Mouse (Mus musculus) midbrain, embryonic 16.5 days (tissue): ENCODE results near the gene Scrn3. TPM values are rescaled to one million over a fixed set of nuclear protein-coding genes. Genes with fewer than 3 reads are reported as not detected.

Source experiments
- ATAC-seq: fragments of 200-750 bp; cut with Nextera tagmentation; 2 replicates; pipeline ENCODE4 v1.8.0; 2017; ENCODE audit warnings: moderate TSS enrichment
- H3K27ac ChIP-seq: fragments of 300-500 bp; sonication (generic); 2 replicates; pipeline ENCODE4 v1.5.1; 2014; ENCODE audit warnings: mild to moderate bottlenecking, low read length, mixed read lengths
- H3K27me3 ChIP-seq: fragments of 300-500 bp; sonication (generic); 2 replicates; pipeline ENCODE4 v1.6.1; 2014; ENCODE audit warnings: low read depth, low read length, mixed read lengths; ENCODE audit not compliant: control insufficient read depth, insufficient read depth
- H3K36me3 ChIP-seq: fragments of 300-500 bp; sonication (generic); 2 replicates; pipeline ENCODE4 v1.6.1; 2014; ENCODE audit warnings: mild to moderate bottlenecking, low read length, moderate library complexity, mixed read lengths; ENCODE audit not compliant: control insufficient read depth, insufficient read depth
- H3K4me1 ChIP-seq: fragments of 300-500 bp; sonication (generic); 2 replicates; pipeline ENCODE4 v1.6.1; 2014; ENCODE audit warnings: mild to moderate bottlenecking, low read length, mixed read lengths; ENCODE audit not compliant: control insufficient read depth, insufficient read depth
- H3K4me2 ChIP-seq: fragments of 300-500 bp; sonication (generic); 2 replicates; pipeline ENCODE4 v1.6.1; 2014; ENCODE audit warnings: mild to moderate bottlenecking, low read length, mixed read lengths
- H3K4me3 ChIP-seq: fragments of 300-500 bp; sonication (generic); 2 replicates; pipeline ENCODE4 v1.5.1; 2014; ENCODE audit warnings: low read depth, mild to moderate bottlenecking, low read length, moderate library complexity, mixed read lengths
- H3K9ac ChIP-seq: fragments of 300-500 bp; sonication (generic); 2 replicates; pipeline ENCODE4 v1.6.1; 2014; ENCODE audit warnings: low read depth, low read length, mixed read lengths
- H3K9me3 ChIP-seq: fragments of 300-500 bp; sonication (generic); replicated peaks from 2 replicates; pipeline ENCODE4 v1.6.1; 2014; ENCODE audit warnings: mild to moderate bottlenecking, low read length, mixed read lengths; ENCODE audit not compliant: control insufficient read depth, poor library complexity, severe bottlenecking
- WGBS: fragments of 180-500 bp; shearing (Covaris S2); extraction: QIAGEN DNeasy Blood & Tissue Kit; methylation state at CpG from one replicate; pipeline ENCODE4 v1.1.7; 2014; 5-methylcytosine and 5-hydroxymethylcytosine counted together
- polyA plus RNA-seq: library from polyadenylated mRNA; unstranded; fragments of >200 nt; fragmentation: Nextera tagmentation; extraction: Ambion mirVana; gene quantifications from 2 replicates; pipeline ENCODE4 v1.2.1, GENCODE M21; 2015

The Scrn3 gene
- polyA plus RNA-seq, 1 experiment from 2014 or later: 6.7 TPM

DNA sequence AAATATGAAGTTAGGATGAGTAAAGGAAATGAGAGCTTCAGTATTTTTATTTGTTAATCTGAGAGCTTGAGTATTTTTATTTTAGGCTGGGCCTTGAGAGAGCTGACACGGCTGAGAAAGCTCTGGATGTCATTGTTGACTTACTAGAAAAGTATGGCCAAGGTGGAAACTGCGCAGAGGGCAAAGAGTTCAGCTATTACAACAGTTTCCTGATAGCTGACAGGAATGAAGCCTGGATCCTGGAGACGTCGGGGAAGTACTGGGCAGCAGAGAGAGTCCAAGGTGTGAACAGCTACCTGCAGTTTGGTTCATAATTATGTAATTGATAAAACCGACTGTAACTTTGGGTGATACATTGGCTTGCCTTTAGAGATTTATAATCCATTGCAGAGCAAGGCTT, 6.8 kb downstream of the Scrn3 start:
- Histone ChIP-seq H3K4me1 (no peaks in the 10 kb centered on the region), H3K27ac (no peak overlapping the region), H3K9me3 (no peaks in the 10 kb centered on the region), H3K9ac (no peak overlapping the region), H3K4me3 (no peak overlapping the region), H3K36me3 (no peaks in the 10 kb centered on the region), H3K27me3 (no peaks in the 10 kb centered on the region), H3K4me2 (no peak overlapping the region)
- 92% methylated on average over 5 of the region's 5 CpGs for whole genome bisulfite sequencing
- no peak for ATAC-seq

- no peaks in the 10 kb centered on the region for H3K27me3 ChIP-seq
- H3K27ac ChIP-seq: no peak overlapping the region
- H3K36me3 ChIP-seq: no peaks in the 10 kb centered on the region
- 68% methylated on average over 12 of the region's 12 CpGs for WGBS
- no peak for ATAC-seq
- H3K4me1 ChIP-seq: no peaks in the 10 kb centered on the region
- H3K9ac ChIP-seq: no peak overlapping the region
- no peaks in the 10 kb centered on the region for H3K9me3 ChIP-seq
- no peak overlapping the region for H3K4me3 ChIP-seq
- no peak overlapping the region for H3K4me2 ChIP-seq
These were observed 10.6 kb downstream of the Scrn3 start for GRCm38 (mm10) chr2:73322991-73323390.

GRCm38 (mm10) chr2:73325871-73326270, 13.5 kb downstream of the Scrn3 start:
- ATAC-seq: no peak

DNA sequence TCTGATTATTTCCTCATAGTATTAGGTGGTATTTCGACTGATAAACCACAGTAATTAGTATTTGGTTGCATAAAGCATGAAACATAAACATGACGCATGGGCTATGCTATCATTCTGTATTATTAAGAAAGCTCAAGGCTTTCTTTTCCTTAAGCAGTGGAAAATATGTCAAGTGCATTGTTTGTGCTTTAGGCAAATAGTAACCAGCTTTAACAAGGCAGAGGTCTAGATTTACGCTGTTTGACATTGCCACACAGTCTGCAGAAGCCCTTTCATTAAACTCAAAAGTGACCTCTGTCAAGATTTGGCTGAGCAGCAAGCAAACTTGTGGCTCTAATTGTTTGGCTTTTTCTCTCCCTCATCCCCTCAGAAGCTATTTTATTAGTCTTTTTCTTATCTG, 23.5 kb downstream of the Scrn3 start:
- 92% methylated on average over 3 of the region's 3 CpGs for WGBS
- no peaks in the 10 kb centered on the region for H3K27me3 ChIP-seq
- H3K36me3 ChIP-seq: no peaks in the 10 kb centered on the region
- H3K9ac ChIP-seq: no peak overlapping the region
- H3K9me3 ChIP-seq: no peaks in the 10 kb centered on the region
- no peaks in the 10 kb centered on the region for H3K4me1 ChIP-seq
- no peak overlapping the region for H3K27ac ChIP-seq
- H3K4me2 ChIP-seq: no peak overlapping the region
- ATAC-seq: no peak
- no peak overlapping the region for H3K4me3 ChIP-seq

More at GRCm38 (mm10) chr2:73325871-73326270, 13.5 kb downstream of the Scrn3 start:
- no peak overlapping the region for H3K27ac ChIP-seq
- H3K4me2 ChIP-seq: no peak overlapping the region
- H3K4me1 ChIP-seq: no peaks in the 10 kb centered on the region
- no peak overlapping the region for H3K9ac ChIP-seq
- no peaks in the 10 kb centered on the region for H3K36me3 ChIP-seq
- 84% methylated on average over 5 of the region's 5 CpGs for WGBS
- no peaks in the 10 kb centered on the region for H3K27me3 ChIP-seq
- H3K9me3 ChIP-seq: no peaks in the 10 kb centered on the region
- no peak overlapping the region for H3K4me3 ChIP-seq

DNA sequence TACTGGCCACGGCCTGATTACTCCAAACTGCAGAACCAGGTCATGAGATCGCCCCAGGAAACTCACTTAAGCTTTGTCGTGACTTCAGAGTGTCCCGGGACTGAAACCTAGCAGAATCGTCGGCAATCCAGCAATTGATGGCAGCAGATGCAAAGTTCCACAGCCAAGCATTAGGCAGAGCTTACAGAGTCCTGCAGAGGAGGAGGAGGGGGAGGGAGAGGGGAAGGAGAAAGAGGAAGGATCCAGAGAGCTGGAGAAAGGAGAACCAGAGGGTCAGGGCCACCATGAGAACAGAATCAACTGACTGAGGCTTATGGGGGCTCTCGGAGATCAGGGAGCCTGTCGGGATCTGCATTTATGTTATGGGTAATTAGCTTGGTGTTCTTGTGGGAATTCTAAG, 26.0 kb downstream of the Scrn3 start:
- H3K36me3 ChIP-seq: no peaks in the 10 kb centered on the region
- H3K4me2 ChIP-seq: no peak overlapping the region
- no peaks in the 10 kb centered on the region for H3K9me3 ChIP-seq
- H3K4me1 ChIP-seq: no peaks in the 10 kb centered on the region
- no peaks in the 10 kb centered on the region for H3K27me3 ChIP-seq
- no peak for ATAC-seq
- no peak overlapping the region for H3K27ac ChIP-seq
- H3K9ac ChIP-seq: no peak overlapping the region
- H3K4me3 ChIP-seq: no peak overlapping the region
- 85% methylated on average over 8 of the region's 8 CpGs for WGBS

DNA sequence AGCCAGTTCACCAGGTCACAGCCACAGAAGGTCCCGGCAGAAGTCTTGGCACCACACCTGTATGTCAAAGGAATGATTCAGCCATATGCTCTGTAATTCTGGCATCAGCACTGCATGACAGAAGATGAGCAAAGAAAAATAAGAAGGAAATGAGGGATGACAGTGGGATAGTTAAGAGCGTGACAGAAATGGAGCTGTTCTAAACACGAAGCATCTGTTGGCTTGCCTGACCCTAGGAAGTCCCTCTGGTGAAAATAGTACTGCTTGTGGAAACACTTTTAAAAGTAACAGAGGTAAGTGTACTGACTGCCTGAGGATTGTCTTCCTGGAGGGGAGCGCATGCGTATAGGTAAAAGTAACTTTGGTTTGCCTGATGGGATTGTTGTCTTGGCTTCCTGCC, 31.3 kb downstream of the Scrn3 start:
- Histone ChIP-seq H3K27ac (no peak overlapping the region), H3K4me2 (no peak overlapping the region), H3K36me3 (no peaks in the 10 kb centered on the region), H3K4me3 (no peak overlapping the region), H3K9me3 (no peaks in the 10 kb centered on the region), H3K27me3 (no peaks in the 10 kb centered on the region), H3K9ac (no peak overlapping the region), H3K4me1 (peaks cover 4% of the 10 kb centered on the region; the same call in 1 of the 2 replicates)
- WGBS: 95% methylated on average over 5 of the region's 5 CpGs
- no peak for ATAC-seq

DNA sequence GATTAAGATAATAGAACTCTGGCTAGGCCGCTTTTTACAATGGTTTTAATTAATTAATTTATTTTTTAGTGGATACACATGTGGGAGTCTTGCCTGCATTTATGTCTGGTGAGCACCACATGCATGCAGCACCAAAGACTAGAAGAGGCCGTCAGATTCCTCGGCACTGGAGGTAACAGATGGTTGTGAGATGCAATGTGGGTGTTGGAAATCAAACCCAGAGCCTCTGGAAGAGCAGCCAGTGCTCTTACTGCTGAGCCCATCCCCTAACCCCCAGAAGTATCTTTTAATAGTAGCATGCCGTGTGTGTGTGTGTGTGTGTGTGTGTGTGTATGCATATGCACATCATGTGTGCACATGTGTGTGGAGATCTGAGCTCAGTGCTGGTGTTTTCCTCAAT, 32.8 kb downstream of the Scrn3 start:
- H3K4me1 ChIP-seq: peaks cover 4% of the 10 kb centered on the region; the same call in 1 of the 2 replicates
- H3K27ac ChIP-seq: no peak overlapping the region
- no peak overlapping the region for H3K4me3 ChIP-seq
- no peaks in the 10 kb centered on the region for H3K27me3 ChIP-seq
- no peaks in the 10 kb centered on the region for H3K9me3 ChIP-seq
- no peak for ATAC-seq
- no peak overlapping the region for H3K9ac ChIP-seq
- WGBS: 87% methylated on average over 4 of the region's 4 CpGs
- no peaks in the 10 kb centered on the region for H3K36me3 ChIP-seq
- H3K4me2 ChIP-seq: no peak overlapping the region

- H3K4me2 ChIP-seq: no peak overlapping the region
- H3K27ac ChIP-seq: no peak overlapping the region
- H3K27me3 ChIP-seq: no peaks in the 10 kb centered on the region
- no peaks in the 10 kb centered on the region for H3K9me3 ChIP-seq
- no peak overlapping the region for H3K4me3 ChIP-seq
- 63% methylated on average over 13 of the region's 13 CpGs for WGBS
- no peaks in the 10 kb centered on the region for H3K36me3 ChIP-seq
- no peak overlapping the region for H3K9ac ChIP-seq
- no peak for ATAC-seq
- peaks cover 4% of the 10 kb centered on the region; the same call in 1 of the 2 replicates for H3K4me1 ChIP-seq
These were observed 34.1 kb downstream of the Scrn3 start for GRCm38 (mm10) chr2:73346345-73347086.

GRCm38 (mm10) chr2:73347136-73347535, 34.7 kb downstream of the Scrn3 start:
- H3K27me3 ChIP-seq: no peaks in the 10 kb centered on the region
- 57% methylated on average over 6 of the region's 6 CpGs for WGBS
- peaks cover 8% of the 10 kb centered on the region; the same call in 1 of the 2 replicates for H3K4me1 ChIP-seq
- H3K4me2 ChIP-seq: no peak overlapping the region
- H3K27ac ChIP-seq: no peak overlapping the region
- H3K9me3 ChIP-seq: no peaks in the 10 kb centered on the region
- no peaks in the 10 kb centered on the region for H3K36me3 ChIP-seq
- no peak overlapping the region for H3K9ac ChIP-seq
- 0 out of 2 replicates have a peak, but pooled peaks have one; percentile 51 for ATAC-seq
- H3K4me3 ChIP-seq: no peak overlapping the region
